Mouse (Mus musculus) MEL (cell line): ENCODE data around the gene Camta1. TPM values are rescaled to one million over a fixed set of nuclear protein-coding genes. Genes with fewer than 3 reads are reported as not detected.

Experiments used
- DNase-seq: peaks from one replicate; pipeline ENCODE4 v3.0.0; 2011; ENCODE audit warnings: low read depth, low spot score
- H3K27ac ChIP-seq: 2 replicates; pipeline ENCODE4 v1.5.1; 2012; ENCODE audit warnings: low read depth, mild to moderate bottlenecking, control low read depth, low read length, moderate library complexity; ENCODE audit not compliant: control insufficient read depth
- H3K27me3 ChIP-seq, 2 experiments: fragments of 150-350 bp in 1 of 2; sonication (generic) in 1 of 2; 2 replicates each; pipeline ENCODE4 v1.6.1; 2012; ENCODE audit warnings: low read length in 2 of 2, mild to moderate bottlenecking in 2 of 2, improper control_type of control experiment in 1 of 2, moderate library complexity in 1 of 2; ENCODE audit not compliant: insufficient read depth in 2 of 2, control insufficient read depth in 1 of 2
- H3K36me3 ChIP-seq, 2 experiments: 2 replicates each; pipeline ENCODE4 v1.6.1; 2012 to 2014; ENCODE audit warnings: low read length in 2 of 2, improper control_type of control experiment in 1 of 2, inconsistent platforms in 1 of 2, mild to moderate bottlenecking in 1 of 2; ENCODE audit not compliant: insufficient read depth in 2 of 2, control insufficient read depth in 1 of 2
- H3K4me1 ChIP-seq, 2 experiments: fragments of 150-350 bp in 1 of 2; sonication (generic) in 1 of 2; 2 replicates each; pipeline ENCODE4 v1.6.1; 2012; ENCODE audit warnings: low read length in 2 of 2, improper control_type of control experiment in 1 of 2, mild to moderate bottlenecking in 1 of 2; ENCODE audit not compliant: insufficient read depth in 2 of 2, control insufficient read depth in 1 of 2
- H3K4me3 ChIP-seq, 2 experiments: fragments of 150-350 bp in 1 of 2; sonication (generic) in 1 of 2; 2 replicates each; pipeline ENCODE4 v1.5.1; 2012; ENCODE audit warnings: low read depth in 2 of 2, low read length in 2 of 2, mild to moderate bottlenecking in 2 of 2, moderate library complexity in 2 of 2, control low read depth in 1 of 2, improper control_type of control experiment in 1 of 2; ENCODE audit not compliant: control insufficient read depth in 1 of 2, insufficient read depth in 1 of 2
- H3K79me2 ChIP-seq: 2 replicates; pipeline ENCODE4 v1.6.1; 2012; ENCODE audit warnings: mild to moderate bottlenecking, low read length, moderate library complexity; ENCODE audit not compliant: control insufficient read depth, poor library complexity, insufficient read depth
- H3K9ac ChIP-seq: 2 replicates; pipeline ENCODE4 v1.6.1; 2012; ENCODE audit warnings: low read depth, mild to moderate bottlenecking, control low read depth, low read length, moderate library complexity; ENCODE audit not compliant: control insufficient read depth, poor library complexity, severe bottlenecking
- H3K9me3 ChIP-seq: fragments of 150-350 bp; sonication (generic); replicated peaks from 2 replicates; pipeline ENCODE4 v1.6.1; 2012; ENCODE audit warnings: mild to moderate bottlenecking, low read length, improper control_type of control experiment, moderate library complexity; ENCODE audit not compliant: insufficient read depth
- BHLHE40 ChIP-seq: IDR thresholded peaks from 2 replicates; pipeline ENCODE4 v1.6.1; 2012; ENCODE audit warnings: low read depth, mild to moderate bottlenecking, inconsistent platforms, low read length, improper control_type of control experiment, borderline replicate concordance
- CHD1 ChIP-seq: IDR thresholded peaks from 2 replicates; pipeline ENCODE4 v1.6.1; 2012; ENCODE audit warnings: low read depth, mild to moderate bottlenecking, inconsistent platforms, low read length, improper control_type of control experiment
- E2F4 ChIP-seq: IDR thresholded peaks from 2 replicates; pipeline ENCODE4 v1.6.1; 2011; ENCODE audit warnings: low read depth, low read length, improper control_type of control experiment, borderline replicate concordance
- ELF1 ChIP-seq: IDR thresholded peaks from 2 replicates; pipeline ENCODE4 v1.6.1; 2014; ENCODE audit warnings: low read depth, mild to moderate bottlenecking, inconsistent platforms, low read length, improper control_type of control experiment, moderate library complexity
- EP300 ChIP-seq, 2 experiments: IDR thresholded peaks; 2 replicates each; pipeline ENCODE4 v1.6.1; 2011; ENCODE audit warnings: improper control_type of control experiment in 2 of 2, low read length in 2 of 2, low read depth in 1 of 2, mild to moderate bottlenecking in 1 of 2
- GABPA ChIP-seq: IDR thresholded peaks from 2 replicates; pipeline ENCODE4 v1.6.1; 2012; ENCODE audit warnings: low read depth, mild to moderate bottlenecking, inconsistent platforms, low read length, improper control_type of control experiment, moderate library complexity
- HCFC1 ChIP-seq: IDR thresholded peaks from 2 replicates; pipeline ENCODE4 v1.6.1; 2012; ENCODE audit warnings: low read depth, mild to moderate bottlenecking, inconsistent platforms, low read length, improper control_type of control experiment, moderate library complexity
- MAZ ChIP-seq: IDR thresholded peaks from 2 replicates; pipeline ENCODE4 v1.6.1; 2012; ENCODE audit warnings: low read depth, mild to moderate bottlenecking, inconsistent platforms, low read length, improper control_type of control experiment
- MEF2A ChIP-seq: IDR thresholded peaks from 2 replicates; pipeline ENCODE4 v1.6.1; 2014; ENCODE audit warnings: low read depth, mild to moderate bottlenecking, inconsistent platforms, low read length, improper control_type of control experiment; ENCODE audit not compliant: poor library complexity, insufficient replicate concordance, severe bottlenecking; ENCODE audit errors: extremely low read depth
- MYB ChIP-seq: IDR thresholded peaks from 2 replicates; pipeline ENCODE4 v1.6.1; 2011; ENCODE audit warnings: mild to moderate bottlenecking, low read depth, low read length, improper control_type of control experiment
- MYC ChIP-seq: IDR thresholded peaks from 2 replicates; pipeline ENCODE4 v1.6.1; 2011; ENCODE audit warnings: low read depth, mild to moderate bottlenecking, low read length, improper control_type of control experiment, moderate library complexity
- NRF1 ChIP-seq: IDR thresholded peaks from 2 replicates; pipeline ENCODE4 v1.6.1; 2014; ENCODE audit warnings: low read depth, mild to moderate bottlenecking, inconsistent platforms, low read length, improper control_type of control experiment, moderate library complexity; ENCODE audit not compliant: poor library complexity, insufficient read depth, severe bottlenecking
- POLR2AphosphoS2 ChIP-seq: IDR thresholded peaks from 2 replicates; pipeline ENCODE4 v1.6.1; 2011; ENCODE audit warnings: low read length, improper control_type of control experiment
- POLR2AphosphoS5 ChIP-seq: IDR thresholded peaks from 2 replicates; pipeline ENCODE4 v1.6.1; 2012; ENCODE audit warnings: low read depth, borderline replicate concordance, mild to moderate bottlenecking, inconsistent platforms, low read length, moderate library complexity, mixed read lengths
- SIN3A ChIP-seq: IDR thresholded peaks from 2 replicates; pipeline ENCODE4 v1.6.1; 2012; ENCODE audit warnings: low read length, improper control_type of control experiment, inconsistent platforms
- SMC3 ChIP-seq: IDR thresholded peaks from 2 replicates; pipeline ENCODE4 v1.6.1; 2011; ENCODE audit warnings: low read depth, low read length, improper control_type of control experiment
- TAL1 ChIP-seq: IDR thresholded peaks from 2 replicates; pipeline ENCODE4 v1.6.1; 2012; ENCODE audit warnings: mild to moderate bottlenecking, inconsistent platforms, low read length, moderate library complexity, mixed read lengths
- TBP ChIP-seq: IDR thresholded peaks from 2 replicates; pipeline ENCODE4 v1.8.0; 2011; ENCODE audit warnings: low read depth, low read length, improper control_type of control experiment
- TCF12 ChIP-seq: IDR thresholded peaks from 2 replicates; pipeline ENCODE4 v1.6.1; 2014; ENCODE audit warnings: low read depth, mild to moderate bottlenecking, inconsistent platforms, low read length, improper control_type of control experiment, moderate library complexity
- USF1 ChIP-seq: IDR thresholded peaks from 2 replicates; pipeline ENCODE4 v1.6.1; 2014; ENCODE audit warnings: low read depth, mild to moderate bottlenecking, inconsistent platforms, low read length, improper control_type of control experiment, moderate library complexity
- polyA plus RNA-seq, 2 experiments: library from polyadenylated mRNA; stranded (reverse) in 1 of 2; unstranded in 1 of 2; fragments of >175 nt in 1 of 2; fragments of >200 nt in 1 of 2; gene quantifications; 2 replicates each; pipeline versions ENCODE4 v1.2.1 to v1.2.4; 2012; ENCODE audit warnings: low replicate concordance in 2 of 2, low read depth in 1 of 2; ENCODE audit not compliant: insufficient read length in 2 of 2, insufficient read depth in 1 of 2, missing spikeins in 1 of 2
- total RNA-seq: library from RNA; depleted of rRNA; stranded (reverse); fragments of 300-350 nt; gene quantifications from 2 replicates; pipeline ENCODE4 v1.2.3, GENCODE M21; 2012

Gene Camta1
- total and polyA plus RNA-seq, 3 experiments, result 28.2 to 87.5 TPM; not detected in 1

DNA sequence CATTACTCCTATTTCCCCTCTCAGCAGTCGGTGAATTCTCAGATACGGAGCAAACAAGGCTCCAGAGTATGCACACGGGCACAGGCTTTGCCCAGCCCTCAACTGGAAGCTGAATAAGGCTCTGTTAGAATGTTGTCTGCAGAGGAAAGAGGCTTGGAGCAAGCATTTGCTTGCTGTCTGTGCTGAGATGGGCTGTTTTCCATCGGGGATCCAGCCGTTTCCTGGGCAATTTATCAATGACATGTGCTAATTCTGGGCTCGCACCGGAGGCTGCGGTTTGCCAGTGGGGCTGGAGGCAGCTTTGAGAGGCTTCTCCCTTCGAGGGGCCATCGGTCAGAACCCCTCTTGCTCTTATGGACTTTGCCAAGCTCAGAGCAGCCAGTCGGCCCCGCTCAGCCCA, 506.2 kb downstream of the Camta1 start:
- TF ChIP-seq USF1 (no peak), MEF2A (no peak), SIN3A (no peak), EP300 (IDR thresholded peaks at IDR 0.05; ENCODE audit: low read depth in 1 of 2, low read length in 2 of 2) (no peak), MAZ (no peak), TBP (no peak), POLR2AphosphoS5 (no peak), CHD1 (no peak), BHLHE40 (no peak)

DNA sequence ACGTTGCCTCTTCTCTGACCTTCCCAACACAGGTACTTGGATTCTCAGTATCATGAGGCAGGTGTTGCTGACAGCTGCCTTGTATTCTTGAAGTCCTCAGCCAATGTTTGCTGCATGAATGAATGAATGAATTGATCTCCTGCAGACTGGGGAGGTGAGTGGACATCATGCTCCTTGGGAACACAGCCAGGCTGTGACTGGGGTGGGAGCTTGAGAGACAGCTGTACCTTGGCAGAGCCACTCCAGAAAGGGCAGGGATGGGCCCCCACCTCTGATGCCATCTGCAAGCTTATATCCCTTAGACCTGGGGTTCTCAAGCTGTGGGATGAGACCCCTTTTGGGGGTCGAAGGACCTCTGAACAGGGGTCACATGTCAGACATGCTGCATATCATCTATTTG, 508.9 kb downstream of the Camta1 start:
- no peaks in the 10 kb centered on the region for H3K27me3 ChIP-seq
- H3K27ac ChIP-seq, result no peak overlapping the region
- no peaks in the 10 kb centered on the region for H3K4me1 ChIP-seq
- no peak for DNase-seq
- H3K4me3 ChIP-seq, result no peak overlapping the region
- H3K79me2 ChIP-seq, result no peaks in the 10 kb centered on the region
- TF ChIP-seq TCF12 (no peak), POLR2AphosphoS2 (no peak), SMC3 (no peak), HCFC1 (no peak), TAL1 (no peak), NRF1 (no peak), ELF1 (no peak), USF1 (no peak), E2F4 (no peak), CHD1 (no peak), GABPA (no peak), POLR2AphosphoS5 (no peak), MYB (no peak), MEF2A (no peak), MYC (no peak)
- no peaks in the 10 kb centered on the region for H3K9me3 ChIP-seq
- H3K9ac ChIP-seq, result no peak overlapping the region
- no peaks in the 10 kb centered on the region for H3K36me3 ChIP-seq

More for the DNA sequence above, 506.2 kb downstream of the Camta1 start:
- Histone ChIP-seq H3K36me3 (no peaks in the 10 kb centered on the region), H3K79me2 (no peaks in the 10 kb centered on the region), H3K4me1 (no peaks in the 10 kb centered on the region), H3K9me3 (no peaks in the 10 kb centered on the region), H3K27ac (no peak overlapping the region), H3K9ac (no peak overlapping the region), H3K27me3 (no peaks in the 10 kb centered on the region), H3K4me3 (no peak overlapping the region)
- no peak for DNase-seq
